Mouse (Mus musculus) urinary bladder, postnatal 10 days (tissue): Measurements from ENCODE around the gene Psmb1.
"Not testable (repeated sequence)": the region's sequence is repeated elsewhere in the genome, so short reads cannot be mapped to it uniquely, and the experiment has no call there.

Experiments
- DNase-seq: peaks from one replicate; pipeline ENCODE4 v3.0.0; 2022; ENCODE audit warnings: low spot score

The Psmb1 gene

DNA sequence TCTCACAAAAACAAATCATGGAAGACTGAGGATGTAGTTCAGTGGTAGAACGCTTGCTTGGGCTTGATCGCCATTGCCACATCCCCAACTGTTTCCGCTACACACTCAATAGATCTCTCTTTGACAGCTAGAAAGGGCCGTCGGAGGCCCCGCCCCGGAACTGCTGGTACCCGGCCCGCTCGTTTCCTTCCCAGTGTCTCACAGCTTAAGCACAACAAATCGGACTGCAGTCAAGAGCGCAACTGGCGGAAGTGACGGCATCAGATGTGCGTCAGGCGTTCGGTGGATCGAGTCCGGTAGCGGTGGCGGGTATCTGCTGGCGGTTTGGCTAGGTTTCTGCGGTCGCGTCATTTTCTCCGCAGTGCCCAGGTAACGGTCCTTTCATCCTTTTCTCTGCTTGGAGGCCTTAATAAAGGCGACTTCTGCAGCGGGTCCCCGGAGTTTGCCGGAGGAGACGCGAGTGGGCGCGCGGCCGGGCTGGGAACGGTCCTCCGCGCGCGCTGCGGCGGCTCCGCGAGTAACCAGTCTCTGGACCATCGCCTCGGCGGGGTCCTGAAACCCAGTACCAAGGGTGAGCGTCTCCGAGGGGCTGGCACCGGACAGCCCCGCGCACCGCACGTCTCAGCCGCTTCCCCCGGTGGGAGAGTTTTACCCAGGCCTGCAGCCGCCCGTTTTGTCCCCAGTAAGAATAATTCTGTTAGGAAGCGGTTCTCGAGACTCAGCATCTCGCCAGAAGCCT, at the start of gene Psmb1, which contains the start of gene Tbp:
TSS of gene Psmb1 (minus strand) at position 96 of the 739 bp plus-strand sequence.
TSS of gene Tbp (plus strand) at position 233 of the 739 bp plus-strand sequence.
- DNase-seq, result peak; percentile 89

- no peak for DNase-seq
Observed at GRCm38 (mm10) chr17:15546440-15546839, 46.9 kb upstream of the Psmb1 start.

GRCm38 (mm10) chr17:15543868-15544267, 44.3 kb upstream of the Psmb1 start:
- DNase-seq, result not testable (repeated sequence)

- no peak for DNase-seq
Observed at GRCm38 (mm10) chr17:15540309-15540708, 40.8 kb upstream of the Psmb1 start.

DNA sequence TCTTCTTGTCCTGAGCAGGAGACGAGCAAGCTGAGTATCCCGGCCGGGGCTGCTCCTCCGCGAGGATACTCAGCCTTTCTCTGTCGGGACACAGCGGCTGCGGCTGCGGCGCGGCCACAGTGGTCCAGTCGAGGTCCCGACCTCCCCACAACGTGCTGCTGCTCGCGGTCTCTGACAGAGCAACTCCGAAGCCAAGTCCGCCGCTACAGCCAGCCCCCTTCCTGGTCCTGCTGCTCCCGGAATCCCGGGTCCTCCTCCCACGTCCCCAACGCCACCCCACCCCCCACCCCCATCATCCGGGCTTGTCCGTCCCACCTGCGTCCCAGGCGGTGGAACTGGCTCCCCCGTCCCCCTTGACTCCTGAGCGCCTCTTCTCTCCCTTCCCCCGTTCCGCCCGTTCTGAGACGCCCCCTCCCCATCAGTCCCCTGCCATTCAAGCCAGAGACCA, 36.9 kb upstream of the Psmb1 start:
- no peak for DNase-seq

- no peak for DNase-seq
Observed at GRCm38 (mm10) chr17:15535943-15536342, 36.4 kb upstream of the Psmb1 start.

DNA sequence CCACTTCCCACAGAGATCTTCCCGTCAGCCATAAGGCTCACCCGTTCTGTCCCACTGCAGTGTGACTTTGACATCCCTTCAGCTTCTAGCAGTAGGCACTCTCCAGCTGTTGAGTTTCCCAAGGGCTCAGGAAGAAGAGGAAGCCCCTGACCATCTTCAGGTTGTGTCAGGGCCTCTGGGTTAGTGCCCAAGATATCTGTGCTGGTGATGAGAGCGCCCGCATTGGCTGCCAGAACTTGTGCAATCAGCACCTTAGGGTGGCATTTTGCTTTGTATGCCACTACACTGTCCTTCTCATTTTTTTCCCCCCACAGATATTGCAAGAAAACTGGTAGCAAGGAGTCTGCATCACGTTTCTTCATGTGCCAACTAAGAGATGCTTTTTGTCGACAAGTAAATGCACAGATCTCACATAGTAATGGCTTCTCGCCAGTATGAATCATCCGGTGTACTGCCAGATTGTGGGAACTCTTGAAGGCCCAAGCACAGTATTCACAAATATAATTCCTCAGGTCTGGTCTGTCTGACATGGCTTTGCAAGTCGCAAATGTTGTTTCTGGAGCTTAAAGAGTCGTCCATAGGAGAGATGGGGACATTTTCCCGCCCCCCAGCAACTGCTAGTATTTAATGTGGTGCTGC, 35.7 kb upstream of the Psmb1 start:
- no peak for DNase-seq

GRCm38 (mm10) chr17:15530141-15530540, 30.6 kb upstream of the Psmb1 start:
- no peak for DNase-seq

DNA sequence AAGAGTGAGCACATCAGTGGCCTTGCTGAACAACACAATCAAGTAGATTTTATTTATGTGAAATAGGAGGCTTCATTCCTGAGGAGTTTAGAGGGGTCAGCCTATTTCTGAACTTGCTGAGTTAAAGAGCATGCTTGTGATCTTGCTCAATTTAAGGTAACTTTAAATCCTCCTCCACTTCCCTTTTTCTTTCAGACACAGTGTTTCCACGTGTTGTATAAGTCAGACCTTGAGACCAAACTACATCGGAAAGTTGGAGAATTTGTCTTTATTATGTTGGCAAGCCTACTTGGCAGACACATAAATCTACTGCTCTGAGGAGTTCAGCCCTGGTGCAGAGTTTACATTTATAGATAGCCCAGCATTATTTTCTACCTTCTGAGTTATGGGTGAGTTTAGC, 29.3 kb upstream of the Psmb1 start:
- no peak for DNase-seq

DNA sequence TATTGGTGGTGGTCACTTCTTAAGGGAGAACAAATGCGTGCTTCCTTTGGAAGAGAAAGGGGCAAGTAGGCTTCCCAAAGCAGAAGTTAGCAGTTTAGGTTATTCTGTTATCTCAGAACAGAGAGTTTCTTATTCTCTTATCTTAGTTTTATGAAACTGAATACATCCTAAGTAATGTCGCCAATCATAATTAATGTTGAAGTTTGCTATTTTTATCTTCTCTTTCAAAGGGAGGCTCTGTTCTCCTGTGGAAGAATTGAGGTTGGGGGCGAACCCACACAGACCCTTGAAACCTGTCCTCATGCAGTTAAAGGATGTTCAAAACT, 28.2 kb upstream of the Psmb1 start:
- no peak for DNase-seq

GRCm38 (mm10) chr17:15526986-15527810, 27.6 kb upstream of the Psmb1 start, which contains the start of gene Pdcd2:
TSS of gene Pdcd2 (minus strand) at chr17:15527301.
- DNase-seq, result peak; percentile 79

- DNase-seq, result no peak
Observed at GRCm38 (mm10) chr17:15526304-15526703, 26.8 kb upstream of the Psmb1 start.

DNA sequence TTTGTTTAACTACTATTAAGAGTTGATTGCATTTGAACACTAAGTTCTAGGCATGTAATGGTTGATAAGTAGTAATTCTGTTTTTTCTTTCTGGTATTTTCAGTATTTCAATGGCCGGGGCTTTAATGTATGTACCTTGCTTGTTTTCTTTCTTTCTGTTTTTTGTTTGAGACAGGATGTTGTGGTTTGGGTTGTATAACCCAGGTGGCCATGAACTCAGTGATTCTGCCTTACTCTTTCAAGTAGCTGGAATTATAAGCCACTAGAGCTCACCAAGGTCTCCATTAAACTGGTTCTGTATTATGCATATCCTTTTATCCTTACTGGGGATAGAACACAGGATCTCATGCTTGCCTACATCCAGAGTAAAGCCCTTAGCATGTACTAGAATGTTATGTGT, 19.2 kb upstream of the Psmb1 start:
- no peak for DNase-seq

GRCm38 (mm10) chr17:15518186-15518585, 18.6 kb upstream of the Psmb1 start:
- DNase-seq, result no peak

DNA sequence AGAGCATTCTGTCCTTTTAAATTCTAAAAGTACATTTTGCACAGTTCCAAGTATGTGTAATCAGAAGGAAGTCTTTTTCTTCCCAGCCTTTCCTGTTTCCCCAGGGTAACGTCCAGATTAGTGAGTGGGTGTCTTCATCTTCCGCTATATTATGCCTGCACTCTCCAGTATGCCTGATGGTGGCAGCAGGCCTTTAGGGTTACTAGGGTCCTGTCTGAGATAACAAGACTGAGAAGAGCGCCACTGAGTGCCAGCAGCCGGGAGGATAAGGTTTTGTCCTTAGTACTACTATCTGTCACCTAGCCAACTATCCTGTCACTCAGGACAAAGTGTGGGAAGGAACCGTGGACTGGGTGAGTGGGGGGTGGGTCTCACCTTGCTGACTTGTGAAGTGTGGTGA, 18.2 kb upstream of the Psmb1 start:
- DNase-seq, result no peak

DNA sequence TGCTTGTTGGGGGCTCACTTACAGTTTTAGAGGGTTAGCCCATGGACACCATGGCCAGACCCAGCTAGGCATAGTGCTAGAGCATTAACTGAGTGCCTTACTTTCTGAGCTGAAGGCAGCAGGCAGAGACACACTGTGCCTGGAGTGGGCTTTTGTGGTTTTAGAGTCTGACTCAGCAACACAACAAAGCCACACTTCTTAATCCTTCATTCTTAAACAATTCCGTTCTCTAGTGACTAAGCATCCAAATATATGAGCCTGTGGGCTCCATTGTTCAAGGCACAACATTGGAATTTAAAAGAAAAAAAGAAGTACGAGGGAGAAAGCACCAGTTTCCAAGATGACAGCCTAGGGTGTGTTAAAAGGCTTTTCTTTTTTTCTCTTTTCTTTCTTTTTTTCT, 11.1 kb upstream of the Psmb1 start:
- DNase-seq, result no peak

DNA sequence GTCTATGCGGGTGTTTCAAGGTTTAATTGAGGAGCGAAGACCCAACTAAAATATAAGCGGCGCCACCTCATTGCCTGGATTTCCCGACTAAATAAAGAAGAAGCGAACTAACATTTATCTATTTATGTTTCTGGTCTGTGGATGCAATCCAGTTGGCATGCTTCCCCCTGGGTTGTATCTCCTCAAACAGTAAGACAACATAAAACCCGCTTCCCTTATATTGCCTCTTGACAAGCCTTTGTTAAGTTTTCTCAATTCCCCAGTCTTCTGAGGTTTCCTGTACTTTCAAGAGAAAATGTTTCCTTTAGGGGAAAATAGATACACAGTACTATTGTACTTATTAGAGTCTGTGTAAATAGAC, 818 bp downstream of the Psmb1 start:
- no peak for DNase-seq

DNA sequence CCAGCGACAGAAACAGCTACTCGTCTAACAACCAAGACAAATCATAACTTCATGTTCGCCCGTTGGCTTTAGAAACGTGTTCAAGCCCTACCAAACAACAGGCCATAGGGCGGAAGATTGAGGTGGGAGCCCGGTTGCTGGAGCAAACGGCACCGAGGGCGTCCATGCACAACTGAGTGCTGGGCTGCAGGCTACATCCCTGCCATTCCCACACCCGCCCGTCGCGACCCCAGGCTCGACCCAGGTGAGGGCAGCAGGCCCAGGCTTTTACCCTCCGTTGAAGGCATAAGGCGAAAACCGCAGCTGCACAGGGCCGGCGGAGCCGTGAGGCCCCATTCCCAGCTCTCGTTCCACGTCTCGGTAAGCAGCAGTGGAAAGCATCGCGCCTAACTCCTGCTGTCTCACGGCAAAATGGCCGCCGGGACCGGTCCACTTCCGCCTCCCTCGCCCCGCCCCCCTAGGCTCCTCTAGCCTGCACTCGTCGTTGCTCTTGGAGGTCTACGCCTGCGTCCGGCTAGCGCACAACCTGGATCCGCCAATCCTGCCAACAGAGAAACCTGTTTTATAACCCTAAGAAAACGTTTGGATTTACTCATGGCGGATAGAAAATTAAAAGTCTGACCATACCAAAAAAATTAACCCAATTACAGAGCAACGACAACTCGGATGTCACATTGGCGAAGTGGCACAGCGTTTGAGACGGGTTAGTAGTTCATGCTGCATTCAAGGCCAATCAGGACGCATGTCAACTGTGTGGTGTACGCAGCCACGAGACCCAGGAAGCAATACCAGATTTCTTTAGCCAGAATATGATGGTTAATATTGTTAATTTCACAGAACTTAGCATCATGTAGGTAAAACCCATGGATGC, 1.4 kb downstream of the Psmb1 start:
- DNase-seq, result peak; percentile 74

DNA sequence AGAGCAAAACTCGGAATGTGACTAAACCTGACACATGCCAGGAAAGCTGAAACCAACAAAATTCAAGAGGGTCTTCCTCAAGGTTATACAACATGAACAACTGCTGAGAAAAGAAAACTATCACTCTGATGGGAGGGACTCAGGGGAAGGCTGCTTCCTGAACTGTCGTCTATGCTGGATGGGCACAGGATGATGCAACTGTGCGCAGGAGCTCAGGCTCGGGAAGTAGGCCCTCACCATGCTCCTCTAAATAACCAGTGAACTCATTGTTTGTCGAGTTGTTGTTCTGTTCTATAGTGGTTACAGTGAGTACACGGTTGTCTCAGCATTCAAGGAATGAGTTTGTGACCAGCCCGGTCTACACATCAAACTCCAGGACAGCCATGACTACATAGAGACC, 9.0 kb downstream of the Psmb1 start:
- no peak for DNase-seq

- no peak for DNase-seq
Observed at GRCm38 (mm10) chr17:15472671-15473070, 26.9 kb downstream of the Psmb1 start.

- DNase-seq, result no peak
Observed at GRCm38 (mm10) chr17:15467669-15468068, 31.9 kb downstream of the Psmb1 start.
